Mouse (Mus musculus) small intestine, adult 2 months (tissue): Measurements from ENCODE around the gene Eci2. TPM values are rescaled to one million over a fixed set of nuclear protein-coding genes. Genes with fewer than 3 reads are reported as not detected.
"Not testable (repeated sequence)": the region's sequence is repeated elsewhere in the genome, so short reads cannot be mapped to it uniquely, and the experiment has no call there.

Experiments used
- H3K27ac ChIP-seq: fragments of 200-500 bp; 2 replicates; pipeline ENCODE4 v1.5.1; 2012; ENCODE audit warnings: low read depth, low read length, control low read depth, inconsistent platforms; ENCODE audit not compliant: insufficient read depth
- H3K27me3 ChIP-seq: fragments of 200-500 bp; 2 replicates; pipeline ENCODE4 v1.6.1; 2012; ENCODE audit warnings: mild to moderate bottlenecking, moderate library complexity, low read length, inconsistent platforms; ENCODE audit not compliant: control insufficient read depth, insufficient read depth
- H3K36me3 ChIP-seq: fragments of 200-500 bp; 2 replicates; pipeline ENCODE4 v1.6.1; 2012; ENCODE audit warnings: mild to moderate bottlenecking, low read length, control low read depth, inconsistent platforms; ENCODE audit not compliant: control insufficient read depth, insufficient read depth
- H3K4me1 ChIP-seq: fragments of 200-500 bp; 2 replicates; pipeline ENCODE4 v1.6.1; 2012; ENCODE audit warnings: low read length, inconsistent platforms, mixed read lengths; ENCODE audit not compliant: control insufficient read depth, insufficient read depth, insufficient read length
- H3K4me3 ChIP-seq: fragments of 200-500 bp; 2 replicates; pipeline ENCODE4 v1.5.1; 2012; ENCODE audit warnings: low read depth, mild to moderate bottlenecking, control low read depth, inconsistent platforms, low read length, moderate library complexity
- CTCF ChIP-seq: fragments of 200-500 bp; IDR thresholded peaks from 2 replicates; pipeline ENCODE4 v1.5.1; 2012; ENCODE audit warnings: low read depth, mild to moderate bottlenecking, control low read depth, inconsistent platforms, low read length, moderate library complexity, mixed read lengths; ENCODE audit not compliant: insufficient replicate concordance, insufficient read length; ENCODE audit errors: extremely low read depth
- POLR2A ChIP-seq: fragments of 200-500 bp; IDR thresholded peaks from 2 replicates; pipeline ENCODE4 v1.6.1; 2012; ENCODE audit warnings: low read depth, mild to moderate bottlenecking, control low read depth, inconsistent platforms, low read length, moderate library complexity
- WGBS: fragments of 180-500 bp; shearing (Covaris S2); methylation state at CpG from one replicate; pipeline ENCODE4 v1.1.7; 2018; 5-methylcytosine and 5-hydroxymethylcytosine counted together
- polyA plus RNA-seq: library from polyadenylated mRNA; depleted of rRNA; stranded (reverse); fragments of >200 nt; gene quantifications from 2 replicates; pipeline ENCODE4 v1.2.3, GENCODE M21; 2012

The Eci2 gene
- polyA plus RNA-seq, 1 experiment = 14.9 TPM

DNA sequence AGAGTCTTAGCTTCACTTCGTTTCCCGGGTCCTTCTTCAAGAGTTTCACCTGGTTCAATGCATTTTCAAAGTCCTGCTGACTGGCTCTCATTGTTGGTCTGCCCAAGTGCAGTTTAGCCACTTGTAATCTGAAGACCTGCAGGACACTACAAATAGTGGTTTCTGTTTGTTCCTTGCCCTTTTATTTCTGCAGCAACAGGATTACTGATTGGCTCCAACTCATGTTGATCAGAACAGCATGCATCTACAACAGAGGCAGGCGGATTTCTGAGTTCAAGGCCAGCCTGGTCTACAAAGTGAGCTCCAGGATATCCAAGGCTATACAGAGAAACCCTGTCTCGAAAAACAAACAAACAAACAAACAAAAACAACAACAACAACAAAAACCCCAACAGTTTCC lies 33.8 kb downstream of the Eci2 start:
- peaks cover 14% of the 10 kb centered on the region; the same call in 1 of the 2 replicates for H3K4me1 ChIP-seq
- H3K27me3 ChIP-seq = no peaks in the 10 kb centered on the region
- TF ChIP-seq CTCF = no peak
- 49% methylated on average over 4 of the region's 4 CpGs for WGBS
- H3K4me3 ChIP-seq = no peak overlapping the region; the same call in 1 of the 2 replicates
- no peak overlapping the region for H3K27ac ChIP-seq
- peaks cover 17% of the 10 kb centered on the region for H3K36me3 ChIP-seq

DNA sequence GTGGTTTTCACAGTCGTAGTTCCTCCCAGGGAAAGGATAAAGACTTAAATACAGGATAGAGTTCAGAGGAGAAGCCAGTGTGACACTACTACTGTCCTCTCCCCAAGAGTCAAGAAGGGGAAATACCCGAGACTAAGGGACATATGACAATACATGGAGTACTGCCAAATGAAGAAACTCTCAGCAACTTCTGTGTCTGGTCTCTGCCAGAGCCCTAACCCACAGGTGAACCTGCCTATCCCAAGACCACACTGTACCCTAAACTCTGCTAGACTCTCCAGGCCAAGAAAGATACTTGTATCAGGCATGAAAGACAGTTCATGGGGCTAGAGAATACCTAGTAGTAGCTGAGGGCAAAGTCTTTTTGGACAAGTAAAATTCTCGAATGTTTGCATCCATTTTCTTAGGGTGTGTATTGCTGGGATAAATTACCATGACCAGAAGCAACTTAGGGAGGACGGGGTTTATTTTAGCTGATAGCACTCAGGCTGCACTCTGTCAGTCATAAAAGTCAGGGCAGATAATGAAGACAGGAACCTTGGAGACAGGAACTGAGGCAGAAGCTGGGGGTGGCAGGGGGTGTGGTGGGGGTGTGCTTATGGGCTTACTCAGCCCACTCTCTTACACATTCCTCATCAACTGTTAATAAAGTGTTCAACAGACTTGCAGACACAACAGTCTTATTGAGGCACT lies 35.2 kb downstream of the Eci2 start:
- H3K4me1 ChIP-seq = peaks cover 14% of the 10 kb centered on the region; the same call in 1 of the 2 replicates
- WGBS = 46% methylated on average over 4 of the region's 4 CpGs
- H3K4me3 ChIP-seq = no peak overlapping the region
- TF ChIP-seq CTCF (no peak), POLR2A (no peak)
- H3K27me3 ChIP-seq = no peaks in the 10 kb centered on the region
- H3K36me3 ChIP-seq = peaks cover 29% of the 10 kb centered on the region
- H3K27ac ChIP-seq = no peak overlapping the region

DNA sequence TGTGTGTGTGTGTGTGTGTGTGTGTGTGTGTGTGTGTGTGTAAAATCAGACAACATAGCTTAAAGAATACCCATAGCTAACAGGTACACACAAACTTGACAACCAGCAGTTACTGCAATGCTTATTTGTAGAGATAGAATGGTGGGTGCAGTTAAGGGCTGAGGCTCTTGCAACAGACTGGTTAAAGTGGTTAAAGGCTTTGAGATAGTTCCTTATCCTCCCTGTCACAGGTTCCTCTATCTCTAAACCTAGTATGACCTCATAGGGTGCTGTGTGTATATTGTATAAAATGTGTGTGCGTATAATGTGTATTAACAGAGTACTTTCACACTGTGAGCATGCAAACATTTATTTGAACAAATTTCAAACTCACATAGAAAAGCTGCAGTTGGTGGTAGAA lies 43.4 kb downstream of the Eci2 start:
- peaks cover 58% of the 10 kb centered on the region for H3K36me3 ChIP-seq
- WGBS = 91% methylated on average over 1 of the region's 1 CpGs
- H3K27ac ChIP-seq, H3K4me1 ChIP-seq, H3K27me3 ChIP-seq, H3K4me3 ChIP-seq: not testable (repeated sequence)

DNA sequence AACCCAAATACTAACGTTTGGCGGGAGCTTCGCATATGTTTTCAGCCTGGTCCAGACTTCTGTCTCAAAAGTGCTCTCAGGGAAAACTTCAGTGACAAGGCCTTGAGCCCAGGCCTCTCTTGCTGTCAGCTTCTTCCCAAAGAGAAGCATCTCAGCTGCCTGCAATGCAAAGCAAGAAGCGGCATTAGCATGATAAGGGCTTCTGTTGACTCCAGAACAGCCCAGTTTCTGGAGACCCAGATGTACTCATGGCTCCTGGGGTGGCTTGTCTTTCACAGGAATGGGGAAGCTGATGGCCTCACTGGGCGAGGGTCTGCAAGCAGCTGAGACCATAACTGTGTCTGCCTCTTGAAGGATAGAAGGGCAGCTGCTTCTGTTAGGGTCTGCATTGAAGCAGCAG lies 48.3 kb downstream of the Eci2 start:
- not testable (repeated sequence) for H3K4me1 ChIP-seq, H3K4me3 ChIP-seq, H3K27ac ChIP-seq, H3K27me3 ChIP-seq
- 84% methylated on average over 5 of the region's 5 CpGs for WGBS
- peaks cover 41% of the 10 kb centered on the region for H3K36me3 ChIP-seq

DNA sequence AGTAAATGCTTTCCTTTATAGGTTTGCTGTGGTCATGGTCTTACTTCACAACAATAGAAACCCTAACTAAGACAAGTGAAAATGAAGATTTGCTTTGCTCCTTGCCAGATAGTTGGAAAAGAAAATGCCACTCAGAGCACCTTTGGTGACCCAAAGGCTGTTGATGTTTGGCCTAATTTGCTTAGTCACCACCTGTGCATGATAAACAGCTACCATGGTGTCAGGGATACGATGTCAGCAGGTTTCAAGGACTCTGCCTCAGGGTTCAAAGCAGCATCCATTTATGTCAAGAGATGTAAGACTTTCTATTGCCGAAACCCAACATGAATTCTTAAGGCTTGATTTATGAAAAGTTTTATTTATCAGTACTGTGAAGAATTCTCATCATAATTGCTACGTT lies 49.5 kb downstream of the Eci2 start:
- TF ChIP-seq CTCF = no peak
- TF ChIP-seq POLR2A = no peak
- 91% methylated on average over 3 of the region's 3 CpGs for WGBS
- no peak overlapping the region for H3K27ac ChIP-seq
- no peaks in the 10 kb centered on the region for H3K27me3 ChIP-seq
- no peaks in the 10 kb centered on the region for H3K4me1 ChIP-seq
- H3K36me3 ChIP-seq = peaks cover 40% of the 10 kb centered on the region
- H3K4me3 ChIP-seq = no peak overlapping the region

DNA sequence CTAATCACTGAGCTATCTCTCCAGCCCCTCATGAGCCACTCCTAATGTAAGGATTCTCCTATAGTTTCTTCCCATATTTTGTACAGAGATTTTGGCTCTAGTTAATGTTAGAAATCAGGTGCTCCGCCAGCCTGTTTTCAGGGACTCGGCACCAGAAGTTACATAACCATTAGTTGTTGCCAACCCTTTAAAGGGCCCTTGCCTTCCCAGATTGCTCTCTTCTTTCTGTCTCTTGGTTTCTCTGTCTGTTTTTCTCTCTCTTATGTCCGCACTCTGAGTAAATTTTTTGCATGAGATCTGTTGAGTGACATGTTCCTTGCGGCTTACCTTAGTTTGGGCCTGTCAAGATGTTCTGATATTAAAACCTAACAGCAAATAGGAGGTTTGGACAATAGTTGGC lies 50.8 kb downstream of the Eci2 start:
- Histone ChIP-seq H3K27ac (no peak overlapping the region), H3K36me3 (peaks cover 33% of the 10 kb centered on the region), H3K4me1 (no peaks in the 10 kb centered on the region), H3K27me3 (no peaks in the 10 kb centered on the region), H3K4me3 (no peak overlapping the region)
- 85% methylated on average over 4 of the region's 4 CpGs for WGBS
- TF ChIP-seq CTCF = no peak
- no peak for TF ChIP-seq POLR2A

DNA sequence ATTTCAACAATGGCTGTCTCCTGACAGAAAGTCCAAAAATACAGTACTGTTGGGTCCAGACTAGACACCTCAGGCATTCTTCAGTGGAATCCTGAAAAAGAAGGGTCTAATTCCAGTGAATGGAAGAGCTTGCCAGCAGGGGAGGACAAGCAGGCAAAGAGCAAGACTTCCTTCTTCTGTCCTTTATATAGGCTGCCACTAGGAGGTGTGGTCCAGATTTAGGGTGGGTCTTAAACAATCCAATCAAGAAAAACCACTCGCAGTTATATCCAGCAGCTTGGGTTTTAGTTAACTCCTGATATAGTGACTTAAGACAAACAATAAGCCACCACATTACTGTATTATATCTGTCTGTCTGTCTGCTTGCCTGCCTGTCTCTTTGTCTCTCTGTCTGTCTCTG lies 53.1 kb downstream of the Eci2 start:
- no peaks in the 10 kb centered on the region for H3K27me3 ChIP-seq
- peaks cover 16% of the 10 kb centered on the region for H3K36me3 ChIP-seq
- no peak for TF ChIP-seq POLR2A
- TF ChIP-seq CTCF = no peak
- H3K4me3 ChIP-seq = no peak overlapping the region
- 16% methylated on average over 1 of the region's 1 CpGs for WGBS
- H3K27ac ChIP-seq = no peak overlapping the region
- H3K4me1 ChIP-seq = no peaks in the 10 kb centered on the region

DNA sequence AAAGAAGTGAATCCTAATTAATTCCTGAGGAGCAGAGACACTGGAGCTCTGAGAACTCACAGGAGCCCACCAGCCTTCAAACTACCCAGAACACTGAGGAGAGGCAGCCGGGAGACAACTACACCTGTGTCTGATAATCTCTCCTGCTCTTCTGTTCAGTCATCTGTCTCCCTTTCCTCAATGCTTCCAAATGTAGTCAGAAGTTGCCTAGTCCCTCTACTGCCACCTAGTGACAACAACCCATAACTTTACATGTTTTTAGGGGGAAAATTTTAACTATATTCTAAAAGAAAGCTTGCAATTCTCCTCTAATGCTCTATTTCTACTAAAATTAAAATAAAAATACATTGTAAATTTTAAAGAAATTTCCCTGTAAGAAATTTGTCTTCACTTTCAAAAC lies 53.7 kb downstream of the Eci2 start:
- Histone ChIP-seq H3K36me3 (peaks cover 13% of the 10 kb centered on the region), H3K4me1 (no peaks in the 10 kb centered on the region), H3K4me3 (no peak overlapping the region), H3K27ac (no peak overlapping the region), H3K27me3 (no peaks in the 10 kb centered on the region)
- TF ChIP-seq POLR2A (no peak), CTCF (peak; percentile 32; the same call in 1 of the 2 replicates)
- 11% methylated on average over 1 of the region's 1 CpGs for WGBS

DNA sequence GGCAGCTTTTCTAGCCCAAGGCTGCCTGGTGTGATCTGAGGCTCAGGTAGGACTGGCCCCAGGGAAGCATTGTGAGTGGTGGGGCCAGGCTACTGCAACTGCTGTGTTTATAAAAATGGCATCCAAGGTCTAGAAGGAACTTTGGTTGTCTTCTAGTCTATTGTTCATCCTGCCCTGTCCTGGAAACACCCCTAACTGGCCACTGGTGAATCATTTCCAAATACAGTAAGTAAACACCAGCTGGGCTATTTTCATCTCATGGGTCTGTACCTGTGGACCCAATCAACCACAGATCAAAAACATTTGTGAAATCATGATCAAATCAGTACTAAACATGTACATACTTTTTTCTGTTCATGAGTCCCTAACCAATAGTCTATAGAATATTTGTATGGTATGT lies 54.4 kb downstream of the Eci2 start:
- H3K36me3 ChIP-seq, H3K4me1 ChIP-seq, H3K4me3 ChIP-seq, H3K27me3 ChIP-seq, H3K27ac ChIP-seq: not testable (repeated sequence)

DNA sequence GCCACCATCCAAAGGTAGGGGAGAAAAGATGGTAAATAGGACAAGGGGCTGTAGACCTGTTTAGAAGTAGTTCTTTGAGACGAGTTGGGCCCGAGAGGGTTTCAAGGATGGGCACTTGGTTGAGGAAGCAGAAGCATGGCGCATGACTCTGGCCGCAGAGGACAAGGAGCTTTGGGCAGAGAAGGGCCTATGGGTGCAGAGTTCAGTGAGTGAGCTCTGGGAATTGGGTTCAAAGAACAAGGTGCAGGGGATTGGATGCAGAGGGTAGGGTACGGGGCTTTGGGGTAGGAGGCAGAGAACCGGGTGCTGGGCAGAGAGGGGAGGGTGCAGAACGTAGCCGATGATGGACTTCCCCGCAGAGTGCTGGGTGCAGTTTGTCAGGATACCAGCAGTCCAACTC lies 61.2 kb downstream of the Eci2 start:
- H3K27me3 ChIP-seq, H3K4me1 ChIP-seq, H3K36me3 ChIP-seq: not testable (repeated sequence)
- H3K27ac ChIP-seq = peak overlapping the region; percentile 70; the same call in 1 of the 2 replicates
- peak overlapping the region; percentile 16; the same call in 1 of the 2 replicates for H3K4me3 ChIP-seq
- 69% methylated on average over 9 of the region's 9 CpGs for WGBS
